Mouse (Mus musculus) MEL (cell line): ENCODE measurements around the gene Nck2. TPM values are rescaled to one million over a fixed set of nuclear protein-coding genes. Genes with fewer than 3 reads are reported as not detected.

Experiments
- DNase-seq: peaks from one replicate; pipeline ENCODE4 v3.0.0; 2011; ENCODE audit warnings: low read depth, low spot score
- H3K27ac ChIP-seq: 2 replicates; pipeline ENCODE4 v1.5.1; 2012; ENCODE audit warnings: low read depth, mild to moderate bottlenecking, control low read depth, low read length, moderate library complexity; ENCODE audit not compliant: control insufficient read depth
- H3K27me3 ChIP-seq, 2 experiments: fragments of 150-350 bp in 1 of 2; sonication (generic) in 1 of 2; 2 replicates each; pipeline ENCODE4 v1.6.1; 2012; ENCODE audit warnings: low read length in 2 of 2, mild to moderate bottlenecking in 2 of 2, improper control_type of control experiment in 1 of 2, moderate library complexity in 1 of 2; ENCODE audit not compliant: insufficient read depth in 2 of 2, control insufficient read depth in 1 of 2
- H3K36me3 ChIP-seq, 2 experiments: 2 replicates each; pipeline ENCODE4 v1.6.1; 2012 to 2014; ENCODE audit warnings: low read length in 2 of 2, improper control_type of control experiment in 1 of 2, inconsistent platforms in 1 of 2, mild to moderate bottlenecking in 1 of 2; ENCODE audit not compliant: insufficient read depth in 2 of 2, control insufficient read depth in 1 of 2
- H3K4me1 ChIP-seq, 2 experiments: fragments of 150-350 bp in 1 of 2; sonication (generic) in 1 of 2; 2 replicates each; pipeline ENCODE4 v1.6.1; 2012; ENCODE audit warnings: low read length in 2 of 2, improper control_type of control experiment in 1 of 2, mild to moderate bottlenecking in 1 of 2; ENCODE audit not compliant: insufficient read depth in 2 of 2, control insufficient read depth in 1 of 2
- H3K4me3 ChIP-seq, 2 experiments: fragments of 150-350 bp in 1 of 2; sonication (generic) in 1 of 2; 2 replicates each; pipeline ENCODE4 v1.5.1; 2012; ENCODE audit warnings: low read depth in 2 of 2, low read length in 2 of 2, mild to moderate bottlenecking in 2 of 2, moderate library complexity in 2 of 2, control low read depth in 1 of 2, improper control_type of control experiment in 1 of 2; ENCODE audit not compliant: control insufficient read depth in 1 of 2, insufficient read depth in 1 of 2
- H3K79me2 ChIP-seq: 2 replicates; pipeline ENCODE4 v1.6.1; 2012; ENCODE audit warnings: mild to moderate bottlenecking, low read length, moderate library complexity; ENCODE audit not compliant: control insufficient read depth, poor library complexity, insufficient read depth
- H3K9ac ChIP-seq: 2 replicates; pipeline ENCODE4 v1.6.1; 2012; ENCODE audit warnings: low read depth, mild to moderate bottlenecking, control low read depth, low read length, moderate library complexity; ENCODE audit not compliant: control insufficient read depth, poor library complexity, severe bottlenecking
- H3K9me3 ChIP-seq: fragments of 150-350 bp; sonication (generic); replicated peaks from 2 replicates; pipeline ENCODE4 v1.6.1; 2012; ENCODE audit warnings: mild to moderate bottlenecking, low read length, improper control_type of control experiment, moderate library complexity; ENCODE audit not compliant: insufficient read depth
- CHD1 ChIP-seq: IDR thresholded peaks from 2 replicates; pipeline ENCODE4 v1.6.1; 2012; ENCODE audit warnings: low read depth, mild to moderate bottlenecking, inconsistent platforms, low read length, improper control_type of control experiment
- CHD2 ChIP-seq: IDR thresholded peaks from 2 replicates; pipeline ENCODE4 v1.6.1; 2011; ENCODE audit warnings: low read length, improper control_type of control experiment
- E2F4 ChIP-seq: IDR thresholded peaks from 2 replicates; pipeline ENCODE4 v1.6.1; 2011; ENCODE audit warnings: low read depth, low read length, improper control_type of control experiment, borderline replicate concordance
- ELF1 ChIP-seq: IDR thresholded peaks from 2 replicates; pipeline ENCODE4 v1.6.1; 2014; ENCODE audit warnings: low read depth, mild to moderate bottlenecking, inconsistent platforms, low read length, improper control_type of control experiment, moderate library complexity
- HCFC1 ChIP-seq: IDR thresholded peaks from 2 replicates; pipeline ENCODE4 v1.6.1; 2012; ENCODE audit warnings: low read depth, mild to moderate bottlenecking, inconsistent platforms, low read length, improper control_type of control experiment, moderate library complexity
- JUND ChIP-seq: IDR thresholded peaks from 2 replicates; pipeline ENCODE4 v1.6.1; 2011; ENCODE audit warnings: low read depth, mild to moderate bottlenecking, improper control_type of control experiment, low read length
- MAFK ChIP-seq: IDR thresholded peaks from 2 replicates; pipeline ENCODE4 v1.6.1; 2011; ENCODE audit warnings: low read depth, mild to moderate bottlenecking, low read length, improper control_type of control experiment, borderline replicate concordance
- MEF2A ChIP-seq: IDR thresholded peaks from 2 replicates; pipeline ENCODE4 v1.6.1; 2014; ENCODE audit warnings: low read depth, mild to moderate bottlenecking, inconsistent platforms, low read length, improper control_type of control experiment; ENCODE audit not compliant: poor library complexity, insufficient replicate concordance, severe bottlenecking; ENCODE audit errors: extremely low read depth
- MYB ChIP-seq: IDR thresholded peaks from 2 replicates; pipeline ENCODE4 v1.6.1; 2011; ENCODE audit warnings: mild to moderate bottlenecking, low read depth, low read length, improper control_type of control experiment
- MYC ChIP-seq: IDR thresholded peaks from 2 replicates; pipeline ENCODE4 v1.6.1; 2011; ENCODE audit warnings: low read depth, mild to moderate bottlenecking, low read length, improper control_type of control experiment, moderate library complexity
- NELFE ChIP-seq: IDR thresholded peaks from 2 replicates; pipeline ENCODE4 v1.6.1; 2011; ENCODE audit warnings: low read depth, low read length, improper control_type of control experiment
- POLR2A ChIP-seq, 2 experiments: IDR thresholded peaks; 2 replicates each; pipeline ENCODE4 v1.6.1; 2011 to 2012; ENCODE audit warnings: low read length in 2 of 2, mild to moderate bottlenecking in 2 of 2, control low read depth in 1 of 2, improper control_type of control experiment in 1 of 2, low read depth in 1 of 2, moderate library complexity in 1 of 2; ENCODE audit not compliant: control insufficient read depth in 1 of 2, insufficient read depth in 1 of 2, poor library complexity in 1 of 2
- POLR2AphosphoS2 ChIP-seq: IDR thresholded peaks from 2 replicates; pipeline ENCODE4 v1.6.1; 2011; ENCODE audit warnings: low read length, improper control_type of control experiment
- RCOR1 ChIP-seq: IDR thresholded peaks from 2 replicates; pipeline ENCODE4 v1.6.1; 2012; ENCODE audit warnings: low read depth, mild to moderate bottlenecking, inconsistent platforms, low read length, improper control_type of control experiment
- SIN3A ChIP-seq: IDR thresholded peaks from 2 replicates; pipeline ENCODE4 v1.6.1; 2012; ENCODE audit warnings: low read length, improper control_type of control experiment, inconsistent platforms
- TAL1 ChIP-seq: IDR thresholded peaks from 2 replicates; pipeline ENCODE4 v1.6.1; 2012; ENCODE audit warnings: mild to moderate bottlenecking, inconsistent platforms, low read length, moderate library complexity, mixed read lengths
- TBP ChIP-seq: IDR thresholded peaks from 2 replicates; pipeline ENCODE4 v1.8.0; 2011; ENCODE audit warnings: low read depth, low read length, improper control_type of control experiment
- TCF12 ChIP-seq: IDR thresholded peaks from 2 replicates; pipeline ENCODE4 v1.6.1; 2014; ENCODE audit warnings: low read depth, mild to moderate bottlenecking, inconsistent platforms, low read length, improper control_type of control experiment, moderate library complexity
- UBTF ChIP-seq: IDR thresholded peaks from 2 replicates; pipeline ENCODE4 v1.6.1; 2012; ENCODE audit warnings: low read depth, mild to moderate bottlenecking, inconsistent platforms, low read length, improper control_type of control experiment, moderate library complexity, borderline replicate concordance; ENCODE audit not compliant: insufficient read depth
- USF1 ChIP-seq: IDR thresholded peaks from 2 replicates; pipeline ENCODE4 v1.6.1; 2014; ENCODE audit warnings: low read depth, mild to moderate bottlenecking, inconsistent platforms, low read length, improper control_type of control experiment, moderate library complexity
- ZKSCAN1 ChIP-seq: IDR thresholded peaks from 2 replicates; pipeline ENCODE4 v1.6.1; 2012; ENCODE audit warnings: low read depth, mild to moderate bottlenecking, inconsistent platforms, low read length, improper control_type of control experiment, moderate library complexity
- ZNF384 ChIP-seq: IDR thresholded peaks from 2 replicates; pipeline ENCODE4 v1.6.1; 2012; ENCODE audit warnings: low read depth, mild to moderate bottlenecking, inconsistent platforms, low read length, improper control_type of control experiment
- polyA plus RNA-seq, 2 experiments: library from polyadenylated mRNA; stranded (reverse) in 1 of 2; unstranded in 1 of 2; fragments of >175 nt in 1 of 2; fragments of >200 nt in 1 of 2; gene quantifications; 2 replicates each; pipeline versions ENCODE4 v1.2.1 to v1.2.4; 2012; ENCODE audit warnings: low replicate concordance in 2 of 2, low read depth in 1 of 2; ENCODE audit not compliant: insufficient read length in 2 of 2, insufficient read depth in 1 of 2, missing spikeins in 1 of 2
- total RNA-seq: library from RNA; depleted of rRNA; stranded (reverse); fragments of 300-350 nt; gene quantifications from 2 replicates; pipeline ENCODE4 v1.2.3, GENCODE M21; 2012

The Nck2 gene
- total and polyA plus RNA-seq, 3 experiments = 9.4 to 12.4 TPM; not detected in 1

- Histone ChIP-seq H3K4me1 (peaks cover 11 to 14% of the 10 kb centered on the region in 2 experiments), H3K27ac (no peak overlapping the region), H3K79me2 (no peaks in the 10 kb centered on the region), H3K27me3 (no peaks in the 10 kb centered on the region), H3K36me3 (peaks cover 0 to 23% of the 10 kb centered on the region in 2 experiments; a peak in 2 of 4 replicates), H3K9me3 (no peaks in the 10 kb centered on the region), H3K4me3 (no peak overlapping the region), H3K9ac (no peak overlapping the region)
- DNase-seq = no peak
- TF ChIP-seq SIN3A (no peak), POLR2A (IDR thresholded peaks at IDR 0.05; ENCODE audit: control insufficient read depth in 1 of 2, insufficient read depth in 1 of 2, low read depth in 1 of 2, low read length in 2 of 2, poor library complexity in 1 of 2) (no peak), POLR2AphosphoS2 (no peak), ZNF384 (no peak), USF1 (no peak), CHD2 (no peak), ELF1 (no peak), HCFC1 (no peak), RCOR1 (no peak), E2F4 (no peak), CHD1 (no peak), UBTF (no peak), NELFE (no peak), MEF2A (no peak), TBP (no peak), MYB (no peak)
These were observed 29.4 kb upstream of the Nck2 start for GRCm38 (mm10) chr1:43414971-43415370.

- Histone ChIP-seq H3K4me1 (no peaks in the 10 kb centered on the region), H3K36me3 (no peaks in the 10 kb centered on the region), H3K9me3 (no peaks in the 10 kb centered on the region), H3K27ac (no peak overlapping the region), H3K79me2 (no peaks in the 10 kb centered on the region), H3K9ac (no peak overlapping the region), H3K27me3 (no peaks in the 10 kb centered on the region), H3K4me3 (no peak overlapping the region)
- no peak for DNase-seq
- TF ChIP-seq POLR2AphosphoS2 (no peak), MYB (no peak), MEF2A (no peak), JUND (no peak), TCF12 (no peak), TAL1 (no peak), POLR2A (IDR thresholded peaks at IDR 0.05; ENCODE audit: control insufficient read depth in 1 of 2, insufficient read depth in 1 of 2, low read depth in 1 of 2, low read length in 2 of 2, poor library complexity in 1 of 2) (no peak), RCOR1 (no peak), SIN3A (no peak), ZKSCAN1 (no peak), MAFK (no peak), MYC (no peak)
These were observed 21.2 kb upstream of the Nck2 start for GRCm38 (mm10) chr1:43422969-43423748.
